Mouse (Mus musculus) thymus, adult 2 months (tissue): ENCODE measurements around the gene Fpgs.

ENCODE experiments used
- CTCF ChIP-seq: fragments of 200-500 bp; IDR thresholded peaks from 2 replicates; pipeline ENCODE4 v1.5.1; 2012; ENCODE audit warnings: mild to moderate bottlenecking, control low read depth, low read length, moderate library complexity, borderline replicate concordance; ENCODE audit not compliant: control insufficient read depth, poor library complexity, insufficient read depth; ENCODE audit errors: extremely low read depth
- POLR2A ChIP-seq: fragments of 200-500 bp; IDR thresholded peaks from 2 replicates; pipeline ENCODE4 v1.6.1; 2012; ENCODE audit warnings: mild to moderate bottlenecking, low read length, control low read depth, moderate library complexity; ENCODE audit not compliant: control insufficient read depth, poor library complexity, insufficient read depth; ENCODE audit errors: extremely low read depth

- TF ChIP-seq CTCF, result no peak
- no peak for TF ChIP-seq POLR2A
Observed at GRCm38 (mm10) chr2:32711301-32712056, 7.5 kb upstream of the Fpgs start.
